Mouse (Mus musculus): ENCODE measurements around the gene Whrn.

The Whrn gene

GRCm38 (mm10) chr4:63494967-63495914 lies 550 bp downstream of the Whrn start:
- in situ Hi-C loops (cut with MboI; ENCODE audit: unreplicated experiment in 2 of 2), result loop anchor here (5.0 kb wide), 4 partner anchors 78 to 133 kb away; partner anchors contain the start of gene Orm2 (in 1 of the 2)

GRCm38 (mm10) chr4:63494401-63494966 lies 1.3 kb downstream of the Whrn start:
- in situ Hi-C loops (cut with MboI; ENCODE audit: unreplicated experiment in 2 of 2), result loop anchor here in 1 of 2 experiments (5.0 kb wide), 1 partner anchor 87 kb away; no protein-coding TSS in a partner anchor

DNA sequence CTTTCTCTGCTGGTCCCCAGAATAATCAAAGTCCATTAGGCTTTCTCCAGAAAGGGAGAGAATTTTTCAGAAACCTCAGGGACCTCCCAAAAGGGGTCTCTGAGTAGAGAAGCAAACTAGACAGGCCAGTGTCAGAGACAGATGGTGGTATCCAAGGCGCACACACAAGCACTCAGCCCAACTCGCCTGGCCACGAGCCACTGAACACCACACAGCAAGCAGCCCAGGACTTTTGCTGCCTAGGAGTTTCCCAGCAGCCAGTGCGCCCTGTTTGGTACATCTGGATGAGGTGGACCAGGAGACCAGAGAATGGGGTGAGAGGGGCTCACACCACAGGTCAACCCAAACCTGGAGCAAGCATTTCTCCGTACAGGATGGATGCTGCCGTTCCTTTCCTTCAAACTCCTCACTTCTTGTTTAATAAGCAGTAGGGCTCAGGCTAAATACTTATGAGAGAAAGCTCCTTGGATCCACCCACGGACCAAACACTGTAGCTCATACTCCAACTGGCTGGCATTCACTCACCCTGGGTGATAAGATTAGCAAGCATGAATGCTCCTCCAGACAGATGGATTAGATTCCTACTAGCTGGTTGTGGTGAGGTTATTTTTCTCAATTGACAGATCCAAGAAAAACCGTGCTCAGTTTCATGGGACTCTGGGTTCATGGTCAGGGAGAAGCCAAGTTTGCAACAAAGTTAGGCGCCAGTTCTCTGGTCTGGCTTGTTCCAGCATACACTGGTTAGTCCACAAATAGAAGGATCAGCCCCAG lies 2.3 kb downstream of the Whrn start:
- in situ Hi-C loops (cut with MboI; ENCODE audit: unreplicated experiment in 2 of 2), result loop anchor here in 1 of 2 experiments (5.0 kb wide), 1 partner anchor 86 kb away; no protein-coding TSS in a partner anchor

DNA sequence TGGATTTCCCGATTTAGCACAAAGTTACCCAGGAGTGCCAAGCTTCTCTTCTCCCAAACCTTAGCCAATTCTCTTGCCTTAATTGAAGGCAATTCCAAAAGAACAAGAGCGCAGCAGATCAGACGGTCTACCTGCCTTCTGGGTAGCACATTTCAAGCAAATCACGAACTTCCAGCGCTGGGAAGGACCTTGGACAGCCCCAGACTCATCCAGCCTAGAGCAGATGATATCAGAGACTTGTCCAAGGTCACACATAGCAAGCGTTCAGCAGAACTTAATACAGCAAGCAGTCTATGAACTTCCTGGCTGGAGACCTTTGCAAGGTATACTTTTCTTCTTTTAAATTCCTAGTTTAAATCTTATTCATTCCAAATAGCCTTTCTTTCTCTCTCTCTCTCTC lies 4.3 kb downstream of the Whrn start:
- in situ Hi-C loops (cut with MboI; ENCODE audit: unreplicated experiment in 2 of 2), result loop anchor here in 1 of 2 experiments (5.0 kb wide), 1 partner anchor 84 kb away; no protein-coding TSS in a partner anchor

- in situ Hi-C loops (cut with MboI; ENCODE audit: unreplicated experiment in 2 of 2), result loop anchor here in 1 of 2 experiments (5.0 kb wide), 1 partner anchor 83 kb away; no protein-coding TSS in a partner anchor
Measured at GRCm38 (mm10) chr4:63490146-63490545, 5.6 kb downstream of the Whrn start.

DNA sequence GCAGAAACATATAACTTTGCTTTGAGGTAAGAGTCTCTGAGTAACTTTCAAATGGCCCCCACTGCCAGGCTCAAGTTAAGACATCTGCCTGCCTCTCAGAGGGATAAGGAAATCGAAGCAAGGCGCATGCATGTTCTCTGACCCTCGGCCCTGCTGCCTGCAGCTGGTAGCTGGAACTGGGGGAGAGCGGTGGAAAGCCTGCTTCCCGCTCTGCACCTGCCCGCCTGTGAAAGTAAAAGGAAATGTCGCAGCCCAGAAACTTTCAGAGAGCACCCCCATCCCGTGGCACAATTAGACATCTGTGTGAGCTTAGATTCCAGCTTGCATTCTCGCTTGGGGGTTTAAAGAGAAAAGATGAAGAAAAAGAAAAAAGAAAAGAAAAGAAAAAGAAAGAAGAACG lies 6.1 kb downstream of the Whrn start:
- in situ Hi-C loops (cut with MboI; ENCODE audit: unreplicated experiment in 2 of 2), result loop anchor here in 1 of 2 experiments (5.0 kb wide), 2 partner anchors 82 to 282 kb away; no protein-coding TSS in a partner anchor

- in situ Hi-C loops (cut with MboI; ENCODE audit: unreplicated experiment in 2 of 2), result loop anchor here in 1 of 2 experiments (5.0 kb wide), 1 partner anchor 281 kb away; no protein-coding TSS in a partner anchor
Measured at GRCm38 (mm10) chr4:63487916-63488315, 7.9 kb downstream of the Whrn start.

GRCm38 (mm10) chr4:63487256-63487655 lies 8.5 kb downstream of the Whrn start:
- in situ Hi-C loops (cut with MboI; ENCODE audit: unreplicated experiment in 2 of 2), result loop anchor here in 1 of 2 experiments (5.0 kb wide), 1 partner anchor 280 kb away; no protein-coding TSS in a partner anchor

DNA sequence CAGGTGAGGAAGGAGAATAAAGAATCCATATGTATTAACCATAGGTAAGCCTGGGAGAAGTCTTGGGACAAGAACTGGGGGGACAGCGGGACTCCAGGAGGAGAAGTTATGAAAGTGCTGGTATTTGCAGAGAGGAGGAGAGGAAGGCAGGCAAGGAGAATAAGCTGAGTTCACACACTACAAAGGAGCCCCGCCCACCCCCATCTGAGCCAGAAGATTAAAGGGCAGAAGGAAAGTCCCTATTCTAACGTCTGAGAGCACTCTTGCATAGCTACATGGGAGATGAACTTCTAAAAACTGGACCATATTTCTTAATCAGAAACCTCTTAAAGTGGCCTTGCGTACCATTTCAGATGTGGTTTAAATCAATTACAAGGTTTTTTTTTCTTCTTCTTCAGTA lies 9.3 kb downstream of the Whrn start:
- in situ Hi-C loops (cut with MboI; ENCODE audit: unreplicated experiment in 2 of 2), result loop anchor here in 1 of 2 experiments (5.0 kb wide), 1 partner anchor 279 kb away; no protein-coding TSS in a partner anchor

GRCm38 (mm10) chr4:63483741-63484140 lies 12.1 kb downstream of the Whrn start:
- in situ Hi-C loops (cut with MboI; ENCODE audit: unreplicated experiment in 2 of 2), result no loop called here

DNA sequence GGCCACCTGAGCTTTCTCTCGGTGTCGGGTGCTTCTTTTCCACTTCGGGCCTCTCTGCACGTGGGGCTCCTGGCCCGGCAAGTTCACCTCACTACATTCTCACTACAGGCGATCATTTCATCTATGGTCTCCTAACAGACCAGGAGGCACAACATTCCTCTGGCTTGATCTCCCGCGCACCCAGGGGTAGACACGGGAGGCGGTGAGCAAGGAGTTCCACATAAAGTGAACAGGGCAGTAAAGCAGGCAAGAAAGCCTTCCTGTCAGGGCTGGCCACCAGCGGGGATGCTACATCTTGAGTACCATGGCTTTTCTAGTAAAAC lies 15.0 kb downstream of the Whrn start:
- in situ Hi-C loops (cut with MboI; ENCODE audit: unreplicated experiment in 2 of 2), result no loop called here

DNA sequence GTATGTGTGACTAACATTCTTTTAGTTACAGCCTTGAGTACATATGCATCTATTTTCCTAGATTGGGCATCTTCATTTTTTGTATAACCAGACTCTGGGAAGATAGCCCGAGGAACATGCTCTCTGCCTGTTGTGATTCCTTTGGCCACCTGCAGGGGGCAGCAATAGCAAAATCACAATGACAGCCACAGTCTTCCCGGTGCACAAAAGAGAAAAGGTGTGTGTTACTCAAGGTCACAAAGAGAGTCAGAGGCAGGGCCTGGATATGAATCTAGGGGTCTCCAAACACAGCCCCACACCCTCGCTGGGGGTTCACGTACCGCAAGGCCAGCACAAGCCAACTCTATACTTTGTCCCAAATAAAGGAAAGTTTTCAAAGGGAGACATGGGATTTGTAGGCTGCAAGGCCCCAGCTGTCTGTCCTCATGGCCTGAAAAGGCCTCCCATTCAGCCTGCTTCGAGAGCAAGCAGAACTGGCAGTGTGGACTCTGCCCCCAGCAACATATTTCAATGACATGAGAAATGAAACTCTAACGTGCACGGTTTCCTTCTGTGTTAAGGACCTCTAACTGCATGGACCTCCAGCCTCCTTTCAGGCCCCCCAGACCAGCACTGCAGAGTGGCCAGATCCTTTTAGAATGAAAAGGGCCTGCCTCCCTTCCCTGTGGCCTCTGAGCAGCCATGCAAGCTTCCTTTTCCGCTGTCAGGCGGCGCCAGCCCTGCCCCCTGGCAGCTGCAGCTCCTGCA lies 15.5 kb downstream of the Whrn start:
- in situ Hi-C loops (cut with MboI; ENCODE audit: unreplicated experiment in 2 of 2), result no loop called here

GRCm38 (mm10) chr4:63478036-63478435 lies 17.8 kb downstream of the Whrn start:
- in situ Hi-C loops (cut with MboI; ENCODE audit: unreplicated experiment in 2 of 2), result no loop called here

- in situ Hi-C loops (cut with MboI; ENCODE audit: unreplicated experiment in 2 of 2), result no loop called here
Measured at GRCm38 (mm10) chr4:63476891-63477290, 18.9 kb downstream of the Whrn start.

GRCm38 (mm10) chr4:63475208-63475607 lies 20.6 kb downstream of the Whrn start:
- in situ Hi-C loops (cut with MboI; ENCODE audit: unreplicated experiment in 2 of 2), result no loop called here

- in situ Hi-C loops (cut with MboI; ENCODE audit: unreplicated experiment in 2 of 2), result no loop called here
Measured at GRCm38 (mm10) chr4:63474439-63474838, 21.4 kb downstream of the Whrn start.

DNA sequence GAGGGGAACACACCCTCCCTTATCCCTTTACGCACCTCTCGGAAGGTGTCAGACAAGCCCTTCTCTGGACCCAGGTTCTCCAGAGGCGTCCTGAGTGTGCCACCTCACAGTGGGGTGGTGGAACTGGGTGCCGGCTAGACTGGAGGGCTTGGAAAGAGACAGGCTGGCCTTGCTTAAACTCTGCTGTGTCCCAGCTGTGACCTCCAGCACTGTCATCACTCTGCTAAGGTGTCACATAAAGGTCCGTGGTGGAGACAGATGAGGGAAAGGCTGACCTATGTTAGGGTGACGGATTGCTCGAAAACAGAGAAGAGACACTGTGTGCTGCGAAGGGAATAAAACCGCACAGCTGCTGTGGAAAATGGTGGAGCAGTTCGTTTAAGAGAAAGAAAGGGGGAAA lies 28.5 kb downstream of the Whrn start:
- in situ Hi-C loops (cut with MboI; ENCODE audit: unreplicated experiment in 2 of 2), result no loop called here

- in situ Hi-C loops (cut with MboI; ENCODE audit: unreplicated experiment in 2 of 2), result no loop called here
Measured at GRCm38 (mm10) chr4:63466192-63466591, 29.6 kb downstream of the Whrn start.

DNA sequence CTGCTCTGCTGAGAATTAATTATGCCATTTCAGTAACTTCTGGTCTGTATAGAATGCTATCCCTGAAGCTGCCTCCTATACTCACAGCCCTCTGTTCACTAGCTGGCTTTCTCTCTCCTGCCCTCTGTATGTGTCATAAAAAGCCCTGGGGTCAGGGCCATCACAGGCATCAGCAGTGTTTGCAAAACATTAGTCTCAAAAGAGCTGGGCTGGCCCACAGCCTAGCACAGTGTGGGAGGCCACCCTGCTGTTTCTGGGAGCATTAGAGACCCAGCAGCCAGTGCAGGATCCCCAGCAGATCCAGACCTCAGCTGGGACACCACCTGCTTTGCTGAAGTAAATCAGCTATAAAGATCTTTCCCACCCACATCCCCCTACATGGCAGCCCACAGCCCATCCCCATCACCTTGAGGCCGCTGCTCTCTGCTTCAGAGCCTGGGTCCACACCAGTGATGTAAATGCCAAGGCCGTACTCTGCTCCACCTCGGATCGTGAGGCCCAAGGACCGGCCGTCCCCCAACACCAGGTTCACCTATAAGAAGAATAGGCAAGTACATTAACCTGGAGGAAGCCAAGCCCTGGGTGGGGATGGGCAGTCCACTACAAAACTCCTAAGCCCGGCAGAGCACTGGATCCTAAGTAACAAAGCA lies 34.8 kb downstream of the Whrn start:
- in situ Hi-C loops (cut with MboI; ENCODE audit: unreplicated experiment in 2 of 2), result no loop called here

All from v-Abl transformed pro-B cells (cell line).